Mouse (Mus musculus): Measurements from ENCODE around the gene Igf2r. TPM values are rescaled to one million over a fixed set of nuclear protein-coding genes. Genes with fewer than 3 reads are reported as not detected.

Igf2r gene
- polyA plus RNA-seq, 1 experiment, result 27.5 TPM

DNA sequence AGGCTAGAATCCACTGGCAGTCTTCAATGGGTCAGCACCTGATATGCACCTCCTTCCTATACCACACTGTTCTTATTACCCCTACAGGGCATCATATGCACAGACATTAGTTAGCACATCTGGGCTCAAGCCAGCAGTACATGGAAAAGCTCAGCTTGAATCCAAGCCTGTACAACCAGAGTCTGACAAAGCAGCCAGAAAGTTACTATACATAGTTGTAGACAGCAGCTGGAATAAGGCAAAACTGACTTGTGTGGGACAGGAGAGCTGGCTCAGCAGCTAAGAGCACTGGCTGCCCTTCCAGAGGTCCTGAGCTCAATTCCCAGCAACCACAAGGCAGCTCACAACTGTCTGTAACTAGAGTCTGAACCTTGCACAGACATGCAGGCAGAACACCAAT lies 57.3 kb downstream of the Igf2r start:
- no peak for DNase-seq
- TF ChIP-seq CTCF (IDR thresholded peaks at IDR 0.05; ENCODE audit: insufficient read depth, low read length), result no peak
- TF ChIP-seq POLR2A (IDR thresholded peaks at IDR 0.05; ENCODE audit: borderline replicate concordance, extremely low read depth, low read depth, low read length), result no peak
- Histone ChIP-seq H3K4me1 (ENCODE audit: control insufficient read depth, insufficient read depth, low read length) (no peaks in the 10 kb centered on the region), H3K4me3 (replicated peaks; ENCODE audit: extremely low read depth, low read depth, low read length) (no peak overlapping the region)

- Histone ChIP-seq H3K4me1 (ENCODE audit: control insufficient read depth, insufficient read depth, low read length) (no peaks in the 10 kb centered on the region; the same call in 1 of the 2 replicates), H3K4me3 (replicated peaks; ENCODE audit: extremely low read depth, low read depth, low read length) (no peak overlapping the region)
- DNase-seq, result no peak
- TF ChIP-seq CTCF (IDR thresholded peaks at IDR 0.05; ENCODE audit: insufficient read depth, low read length) (no peak), POLR2A (IDR thresholded peaks at IDR 0.05; ENCODE audit: borderline replicate concordance, extremely low read depth, low read depth, low read length) (no peak)
- 93% methylated on average over 2 of the region's 2 CpGs for WGBS
These were observed 58.5 kb downstream of the Igf2r start for GRCm38 (mm10) chr17:12710976-12711375.

- 71% methylated on average over 13 of the region's 13 CpGs for WGBS
- TF ChIP-seq CTCF (IDR thresholded peaks at IDR 0.05; ENCODE audit: insufficient read depth, low read length) (no peak), POLR2A (IDR thresholded peaks at IDR 0.05; ENCODE audit: borderline replicate concordance, extremely low read depth, low read depth, low read length) (no peak)
- Histone ChIP-seq H3K4me3 (replicated peaks; ENCODE audit: extremely low read depth, low read depth, low read length) (no peak overlapping the region), H3K4me1 (ENCODE audit: control insufficient read depth, insufficient read depth, low read length) (no peaks in the 10 kb centered on the region; the same call in 1 of the 2 replicates)
- no peak for DNase-seq
These were observed 59.2 kb downstream of the Igf2r start for GRCm38 (mm10) chr17:12710050-12710780.

- no peak overlapping the region for H3K4me3 ChIP-seq (replicated peaks; ENCODE audit: extremely low read depth, low read depth, low read length)
- 86% methylated on average over 3 of the region's 3 CpGs for WGBS
- TF ChIP-seq POLR2A (IDR thresholded peaks at IDR 0.05; ENCODE audit: borderline replicate concordance, extremely low read depth, low read depth, low read length) (no peak), CTCF (IDR thresholded peaks at IDR 0.05; ENCODE audit: insufficient read depth, low read length) (no peak)
- DNase-seq, result no peak
- no peaks in the 10 kb centered on the region; the same call in 1 of the 2 replicates for H3K4me1 ChIP-seq (ENCODE audit: control insufficient read depth, insufficient read depth, low read length)
These were observed 61.1 kb downstream of the Igf2r start for GRCm38 (mm10) chr17:12708398-12708797.

DNA sequence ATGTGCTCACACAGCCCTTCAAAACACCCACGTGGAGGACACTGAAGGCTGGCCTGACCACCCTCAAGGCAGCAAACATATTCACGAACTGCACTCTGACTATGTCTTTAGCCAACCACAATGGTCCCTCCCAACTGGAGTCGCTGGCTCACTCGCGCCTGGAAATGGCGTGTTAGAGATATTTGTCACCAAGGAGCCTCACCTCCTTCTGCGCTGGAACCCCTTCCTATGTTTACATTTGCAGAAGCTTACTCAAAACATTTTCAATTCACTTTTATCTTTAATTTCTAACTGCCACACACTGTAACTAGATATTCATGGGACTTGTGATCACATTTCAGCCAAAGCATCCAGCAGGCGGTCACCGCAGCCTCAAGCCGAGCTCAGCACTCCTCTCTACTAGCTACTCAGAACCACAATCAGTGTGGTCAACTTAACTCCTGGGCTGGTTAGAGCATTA lies 62.8 kb downstream of the Igf2r start:
- DNase-seq, result no peak
- 46% methylated on average over 10 of the region's 10 CpGs for WGBS
- Histone ChIP-seq H3K4me3 (replicated peaks; ENCODE audit: extremely low read depth, low read depth, low read length) (no peak overlapping the region), H3K4me1 (ENCODE audit: control insufficient read depth, insufficient read depth, low read length) (no peaks in the 10 kb centered on the region; the same call in 1 of the 2 replicates)
- TF ChIP-seq POLR2A (IDR thresholded peaks at IDR 0.05; ENCODE audit: borderline replicate concordance, extremely low read depth, low read depth, low read length) (no peak), CTCF (IDR thresholded peaks at IDR 0.05; ENCODE audit: insufficient read depth, low read length) (no peak)

DNA sequence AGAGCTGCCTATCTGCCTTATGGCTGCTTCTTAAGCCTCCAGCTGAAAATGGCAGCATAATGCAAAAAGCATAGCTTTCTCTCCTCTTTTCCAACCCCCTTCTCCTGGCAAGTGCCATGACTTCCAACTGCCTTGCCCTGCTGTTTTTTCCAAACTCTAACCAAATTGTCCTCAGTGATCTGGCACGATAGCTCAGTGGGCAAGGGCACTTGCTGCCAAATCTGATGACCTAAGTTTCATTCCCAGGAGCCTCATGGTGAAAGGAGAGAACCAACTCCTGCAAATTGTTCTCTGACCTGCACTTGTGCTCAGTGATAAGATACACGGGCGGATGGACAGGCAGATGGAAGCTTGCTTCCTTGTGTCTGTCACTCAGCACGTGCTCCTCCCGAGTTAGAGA lies 66.6 kb downstream of the Igf2r start:
- no peak for DNase-seq
- Histone ChIP-seq H3K4me1 (ENCODE audit: control insufficient read depth, insufficient read depth, low read length) (no peaks in the 10 kb centered on the region; the same call in 1 of the 2 replicates), H3K4me3 (replicated peaks; ENCODE audit: extremely low read depth, low read depth, low read length) (no peak overlapping the region)
- 82% methylated on average over 5 of the region's 5 CpGs for WGBS
- TF ChIP-seq CTCF (IDR thresholded peaks at IDR 0.05; ENCODE audit: insufficient read depth, low read length) (no peak), POLR2A (IDR thresholded peaks at IDR 0.05; ENCODE audit: borderline replicate concordance, extremely low read depth, low read depth, low read length) (no peak)

DNA sequence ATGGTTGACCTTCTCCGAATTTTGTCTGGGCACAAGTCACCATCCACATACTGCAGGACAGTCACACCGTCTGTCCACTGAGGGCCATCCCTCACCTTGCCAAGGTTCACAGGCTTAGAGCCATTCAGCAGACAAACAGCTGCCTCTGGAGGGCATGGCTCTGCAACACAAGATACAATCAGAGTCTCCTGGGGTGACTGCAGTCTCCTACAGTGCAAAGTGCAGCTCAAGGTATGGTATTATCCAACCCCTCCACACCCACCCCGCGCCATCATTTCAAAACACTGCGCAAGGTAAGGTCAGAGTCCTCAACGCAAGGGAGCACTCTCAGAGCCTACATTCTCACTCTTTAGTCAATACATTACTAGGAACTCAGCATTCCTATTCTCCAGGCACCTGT lies 69.1 kb downstream of the Igf2r start:
- no peaks in the 10 kb centered on the region for H3K4me1 ChIP-seq (ENCODE audit: control insufficient read depth, insufficient read depth, low read length)
- no peak overlapping the region for H3K4me3 ChIP-seq (replicated peaks; ENCODE audit: extremely low read depth, low read depth, low read length)
- 94% methylated on average over 6 of the region's 6 CpGs for WGBS
- no peak for DNase-seq
- TF ChIP-seq POLR2A (IDR thresholded peaks at IDR 0.05; ENCODE audit: borderline replicate concordance, extremely low read depth, low read depth, low read length) (no peak), CTCF (IDR thresholded peaks at IDR 0.05; ENCODE audit: insufficient read depth, low read length) (no peak)

GRCm38 (mm10) chr17:12691899-12692298 lies 77.6 kb downstream of the Igf2r start:
- no peak for TF ChIP-seq CTCF (IDR thresholded peaks at IDR 0.05; ENCODE audit: insufficient read depth, low read length)
- no peak for TF ChIP-seq POLR2A (IDR thresholded peaks at IDR 0.05; ENCODE audit: borderline replicate concordance, extremely low read depth, low read depth, low read length)
- DNase-seq, result no peak
- no peak overlapping the region for H3K4me3 ChIP-seq (replicated peaks; ENCODE audit: extremely low read depth, low read depth, low read length)
- no peaks in the 10 kb centered on the region for H3K4me1 ChIP-seq (ENCODE audit: control insufficient read depth, insufficient read depth, low read length)
- 60% methylated on average over 7 of the region's 7 CpGs for WGBS

DNA sequence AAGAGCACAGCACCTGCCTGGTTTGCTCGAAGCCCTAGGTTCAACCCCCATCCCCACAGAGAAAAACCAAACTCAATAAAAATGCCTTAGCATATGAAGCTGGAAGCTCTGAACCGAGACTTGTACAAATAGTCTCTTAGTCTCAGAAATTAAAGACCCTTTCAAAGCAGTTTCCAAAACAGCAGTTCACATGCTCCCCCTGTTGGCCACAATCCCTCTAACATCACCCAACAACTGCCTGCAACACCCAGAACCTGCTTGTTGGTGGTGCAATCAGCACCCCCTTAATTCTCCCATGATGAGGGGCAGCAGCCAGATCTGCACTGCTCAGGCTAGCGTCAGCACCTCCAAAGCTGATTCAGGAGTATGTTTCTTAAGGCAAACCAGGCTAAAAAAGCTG lies 79.9 kb downstream of the Igf2r start:
- TF ChIP-seq CTCF (IDR thresholded peaks at IDR 0.05; ENCODE audit: insufficient read depth, low read length) (peak; percentile 27; the same call in 1 of the 2 replicates), POLR2A (IDR thresholded peaks at IDR 0.05; ENCODE audit: borderline replicate concordance, extremely low read depth, low read depth, low read length) (no peak)
- no peak overlapping the region for H3K4me3 ChIP-seq (replicated peaks; ENCODE audit: extremely low read depth, low read depth, low read length)
- no peaks in the 10 kb centered on the region for H3K4me1 ChIP-seq (ENCODE audit: control insufficient read depth, insufficient read depth, low read length)
- WGBS, result 65% methylated on average over 3 of the region's 3 CpGs
- DNase-seq, result no peak
